Mouse (Mus musculus) kidney, embryonic 16.5 days (tissue): ENCODE results near the gene Hspb6. TPM values are rescaled to one million over a fixed set of nuclear protein-coding genes. Genes with fewer than 3 reads are reported as not detected.

Experiments
- ATAC-seq: fragments of 200-750 bp; cut with Nextera tagmentation; 2 replicates; pipeline ENCODE4 v1.8.0; 2017; ENCODE audit warnings: moderate TSS enrichment; ENCODE audit not compliant: low FRiP score, low TSS enrichment
- H3K27ac ChIP-seq: fragments of 300-500 bp; sonication (generic); 2 replicates; pipeline ENCODE4 v1.5.1; 2014; ENCODE audit warnings: low read length
- H3K27me3 ChIP-seq: fragments of 300-500 bp; sonication (generic); 2 replicates; pipeline ENCODE4 v1.6.1; 2014; ENCODE audit warnings: low read length, control low read depth, mixed read lengths; ENCODE audit not compliant: insufficient read depth
- H3K36me3 ChIP-seq: fragments of 300-500 bp; sonication (generic); 2 replicates; pipeline ENCODE4 v1.6.1; 2014; ENCODE audit warnings: low read length, control low read depth, mixed read lengths; ENCODE audit not compliant: insufficient read depth
- H3K4me1 ChIP-seq: fragments of 300-500 bp; sonication (generic); 2 replicates; pipeline ENCODE4 v1.6.1; 2014; ENCODE audit warnings: low read length, control low read depth, mixed read lengths; ENCODE audit not compliant: insufficient read depth
- H3K4me2 ChIP-seq: fragments of 300-500 bp; sonication (generic); replicated peaks from 2 replicates; pipeline ENCODE4 v1.6.1; 2014; ENCODE audit warnings: low read depth, low read length
- H3K4me3 ChIP-seq: fragments of 300-500 bp; sonication (generic); 2 replicates; pipeline ENCODE4 v1.5.1; 2014; ENCODE audit warnings: mild to moderate bottlenecking, low read length
- H3K9ac ChIP-seq: fragments of 300-500 bp; sonication (generic); replicated peaks from 2 replicates; pipeline ENCODE4 v1.6.1; 2014; ENCODE audit warnings: low read length
- H3K9me3 ChIP-seq: fragments of 300-500 bp; sonication (generic); 2 replicates; pipeline ENCODE4 v1.6.1; 2016; ENCODE audit warnings: low read length, control low read depth
- WGBS: fragments of 180-500 bp; shearing (Covaris S2); extraction: QIAGEN DNeasy Blood & Tissue Kit; methylation state at CpG from one replicate; pipeline ENCODE4 v1.1.7; 2014; 5-methylcytosine and 5-hydroxymethylcytosine counted together
- polyA plus RNA-seq: library from polyadenylated mRNA; unstranded; fragments of >200 nt; fragmentation: Nextera tagmentation; extraction: Ambion mirVana; gene quantifications from 2 replicates; pipeline ENCODE4 v1.2.1, GENCODE M21; 2015

Hspb6 gene
- polyA plus RNA-seq = 18.0 and 20.6 TPM in 2 replicates

DNA sequence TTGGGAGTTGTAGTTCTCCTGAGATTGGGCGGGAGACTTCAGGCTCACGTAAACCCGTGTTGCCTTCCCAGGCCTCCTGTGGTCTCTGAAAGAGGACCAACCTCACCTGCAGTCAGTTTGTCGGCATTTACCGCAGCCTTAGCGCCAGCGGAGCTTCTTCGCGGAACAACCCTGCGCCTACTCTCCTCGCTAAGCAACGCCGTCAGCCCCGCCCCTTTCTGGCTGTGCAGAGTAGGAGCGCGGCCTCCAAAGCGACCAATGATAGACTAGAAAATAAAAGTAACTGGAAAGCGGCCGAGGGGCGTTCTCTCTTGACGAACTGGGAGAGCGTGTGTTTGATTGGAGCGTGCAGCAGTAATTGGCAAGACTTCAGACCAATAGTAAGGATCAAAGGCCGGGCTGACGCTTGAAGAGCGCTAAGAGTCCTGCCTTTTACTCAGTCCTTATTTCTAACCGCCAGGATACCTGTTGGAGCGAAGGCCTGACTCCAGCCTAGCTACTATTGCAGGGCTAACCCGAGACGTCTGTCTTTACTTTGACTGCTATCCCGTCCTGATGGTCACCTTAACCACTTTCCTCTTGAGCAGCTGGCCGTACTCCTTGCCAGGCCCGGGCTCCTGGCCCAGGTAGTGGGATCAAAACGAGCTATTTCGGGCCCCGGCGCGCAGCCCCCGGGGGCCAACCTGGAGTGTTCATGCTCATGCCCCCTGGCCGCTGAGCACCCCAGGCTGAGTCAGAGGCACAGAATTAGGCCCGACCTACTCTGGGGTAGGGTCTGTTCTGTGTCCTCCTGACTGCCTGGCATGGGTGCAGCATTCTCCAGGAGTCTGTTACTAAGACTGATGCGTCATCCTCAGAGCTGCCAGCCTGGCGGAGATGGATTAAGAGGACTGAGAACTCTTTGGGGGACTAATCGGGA, at the start of gene Hspb6, which contains the start of gene Proser3:
Gene Hspb6, plus strand, starts transcription at position 77 of the 919 bp plus-strand sequence.
Gene Proser3, minus strand, starts transcription at position 198 of the 919 bp plus-strand sequence.
- peaks cover 21% of the 10 kb centered on the region for H3K4me1 ChIP-seq
- 1% methylated on average over 44 of the region's 44 CpGs for WGBS
- peaks cover 39% of the 10 kb centered on the region for H3K36me3 ChIP-seq
- H3K27ac ChIP-seq = peak within 1 kb of the TSS; percentile 99
- no peaks in the 10 kb centered on the region for H3K27me3 ChIP-seq
- peak within 1 kb of the TSS; percentile 87 for H3K9ac ChIP-seq
- H3K4me3 ChIP-seq = peak within 1 kb of the TSS; percentile 76
- no peaks in the 10 kb centered on the region for H3K9me3 ChIP-seq
- ATAC-seq = peak; percentile 95
- H3K4me2 ChIP-seq = peak within 1 kb of the TSS; percentile 95

DNA sequence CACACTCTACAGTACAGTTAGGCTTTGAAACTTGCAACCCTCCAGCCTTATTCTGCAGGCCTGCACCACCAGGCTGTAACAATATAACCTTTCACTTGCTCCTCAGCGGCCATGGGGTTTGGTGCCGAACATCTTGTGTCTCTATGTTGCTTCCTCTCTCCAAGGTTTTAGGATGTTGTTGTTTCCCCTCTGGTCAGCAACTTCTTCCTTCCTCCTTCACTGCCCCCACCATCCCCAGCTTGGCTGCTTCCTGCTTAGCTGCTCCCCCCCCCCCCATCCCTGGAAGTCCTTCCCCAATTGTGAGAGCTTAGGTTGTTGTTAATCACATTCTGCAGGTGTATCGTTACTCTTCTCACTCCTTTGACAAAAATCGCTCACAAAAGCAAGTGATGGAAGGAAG, 43.9 kb upstream of the Hspb6 start:
- no peaks in the 10 kb centered on the region for H3K36me3 ChIP-seq
- H3K4me3 ChIP-seq = no peak overlapping the region
- no peak overlapping the region for H3K4me2 ChIP-seq
- no peak overlapping the region for H3K9ac ChIP-seq
- ATAC-seq = no peak
- 68% methylated on average over 4 of the region's 4 CpGs for whole genome bisulfite sequencing
- H3K9me3 ChIP-seq = no peaks in the 10 kb centered on the region
- no peaks in the 10 kb centered on the region for H3K27me3 ChIP-seq
- H3K27ac ChIP-seq = no peak overlapping the region
- H3K4me1 ChIP-seq = no peaks in the 10 kb centered on the region

DNA sequence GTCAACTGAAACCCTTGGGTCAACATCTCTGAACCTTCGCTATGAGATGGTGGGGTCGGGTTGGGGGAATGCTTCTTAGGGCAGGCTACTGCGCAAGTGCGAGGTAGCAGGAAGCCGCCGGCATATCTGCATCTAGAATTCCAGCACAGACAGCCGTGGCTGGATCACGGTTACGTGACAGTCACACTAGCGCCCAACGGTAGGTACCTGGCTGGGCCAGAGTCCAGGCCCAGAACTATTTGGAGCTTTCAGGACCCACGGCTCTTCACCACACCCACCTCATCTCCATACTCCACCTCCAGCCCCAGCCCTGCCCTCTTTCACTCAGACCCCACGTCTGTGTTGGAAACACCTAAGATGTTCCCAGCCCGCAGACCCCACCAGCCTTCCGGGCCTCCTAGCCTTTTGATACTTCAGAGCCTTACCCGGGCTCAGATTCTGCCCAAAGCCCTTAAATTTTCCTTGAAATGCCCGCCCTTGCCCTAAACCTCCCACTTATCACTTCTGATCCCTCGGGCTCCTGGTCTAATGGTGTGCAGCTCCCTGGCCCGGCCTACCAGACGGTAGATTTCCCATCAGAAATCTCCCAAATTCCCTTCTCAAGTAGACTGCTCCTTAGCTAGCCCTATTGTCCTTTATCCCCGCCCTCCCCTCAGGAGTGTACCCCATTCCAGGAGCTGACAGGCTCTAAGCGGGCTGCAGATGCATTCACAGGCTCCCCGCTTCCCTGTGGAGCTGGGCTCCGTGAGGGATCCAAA, 36.8 kb upstream of the Hspb6 start:
- 0 out of 2 replicates have a peak overlapping the region, but pooled peaks have one; percentile 8 for H3K4me2 ChIP-seq
- H3K36me3 ChIP-seq = no peaks in the 10 kb centered on the region
- H3K27ac ChIP-seq = no peak overlapping the region
- H3K9me3 ChIP-seq = no peaks in the 10 kb centered on the region
- no peaks in the 10 kb centered on the region for H3K27me3 ChIP-seq
- no peak overlapping the region for H3K4me3 ChIP-seq
- H3K9ac ChIP-seq = no peak overlapping the region
- WGBS = 56% methylated on average over 24 of the region's 24 CpGs
- H3K4me1 ChIP-seq = peaks cover 3% of the 10 kb centered on the region; the same call in 1 of the 2 replicates
- no peak for ATAC-seq

DNA sequence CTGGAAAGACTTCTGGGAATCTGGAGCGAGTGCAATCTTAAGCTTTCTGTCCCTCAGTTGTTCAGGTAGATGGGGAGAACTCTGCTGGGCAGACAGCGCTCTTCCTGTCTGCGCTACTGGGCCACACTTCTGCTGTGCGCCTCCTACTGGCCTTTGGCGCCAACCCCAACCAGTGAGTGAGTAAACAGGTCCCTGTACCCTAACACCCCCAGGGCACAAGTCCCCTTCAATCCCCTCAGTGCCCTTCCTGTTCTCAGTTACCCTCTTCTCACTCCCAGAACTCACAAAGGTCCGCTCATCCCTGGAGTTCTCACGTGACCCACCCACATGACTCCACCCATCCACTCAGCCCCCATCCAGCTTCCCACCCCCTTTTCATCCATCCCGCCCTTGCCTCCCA, 33.7 kb upstream of the Hspb6 start:
- peaks cover 17% of the 10 kb centered on the region for H3K4me1 ChIP-seq
- H3K27ac ChIP-seq = no peak overlapping the region
- H3K27me3 ChIP-seq = no peaks in the 10 kb centered on the region
- WGBS = 43% methylated on average over 8 of the region's 8 CpGs
- H3K36me3 ChIP-seq = peaks cover 3% of the 10 kb centered on the region; the same call in 1 of the 2 replicates
- no peaks in the 10 kb centered on the region for H3K9me3 ChIP-seq
- H3K9ac ChIP-seq = no peak overlapping the region
- no peak overlapping the region for H3K4me3 ChIP-seq
- no peak for ATAC-seq
- H3K4me2 ChIP-seq = no peak overlapping the region

DNA sequence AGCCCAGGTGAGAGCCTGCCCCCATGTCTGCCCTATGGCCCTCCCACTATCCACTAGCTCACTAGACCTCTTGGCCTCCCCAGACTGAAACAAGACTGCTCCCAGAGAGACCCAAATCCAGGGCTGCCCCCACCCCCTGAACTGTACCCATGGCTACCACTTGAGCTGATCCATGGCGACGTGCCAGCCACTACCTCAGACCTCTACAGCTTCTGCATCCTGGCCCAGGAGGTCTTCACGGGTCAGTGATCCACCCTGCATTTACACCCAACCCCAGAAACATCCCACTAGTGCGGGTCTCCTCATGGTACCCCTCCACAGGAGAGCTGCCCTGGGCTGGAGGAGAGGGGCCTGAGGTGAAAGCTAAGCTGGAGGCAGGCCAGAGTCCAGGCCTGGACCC, 31.6 kb upstream of the Hspb6 start:
- no peak overlapping the region for H3K4me3 ChIP-seq
- H3K4me2 ChIP-seq = no peak overlapping the region
- H3K27ac ChIP-seq = no peak overlapping the region; the same call in 1 of the 2 replicates
- H3K27me3 ChIP-seq = no peaks in the 10 kb centered on the region
- no peaks in the 10 kb centered on the region for H3K9me3 ChIP-seq
- ATAC-seq = peak; percentile 17
- H3K4me1 ChIP-seq = peaks cover 23% of the 10 kb centered on the region
- WGBS = 51% methylated on average over 4 of the region's 4 CpGs
- H3K9ac ChIP-seq = no peak overlapping the region
- H3K36me3 ChIP-seq = peaks cover 17% of the 10 kb centered on the region

DNA sequence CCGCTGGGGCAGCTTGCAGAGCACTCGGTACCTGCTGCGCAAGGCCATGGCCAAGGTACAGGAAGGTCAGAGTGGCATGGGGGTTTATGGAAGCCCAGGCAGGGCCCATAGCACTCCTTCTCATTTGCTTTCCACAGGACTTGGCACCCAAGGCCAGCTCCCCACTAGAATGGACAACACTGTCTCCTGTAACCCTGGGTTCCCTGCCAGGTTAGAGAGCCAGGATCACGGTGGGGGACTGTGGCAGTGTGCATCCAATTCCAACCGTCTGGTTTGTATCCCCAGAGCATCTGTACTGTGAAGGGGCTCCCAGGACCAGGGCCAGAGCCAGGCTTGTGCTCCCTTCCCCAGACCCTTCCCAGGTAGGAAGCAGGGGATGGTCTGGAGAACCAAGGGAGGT, 31.1 kb upstream of the Hspb6 start:
- Histone ChIP-seq H3K4me3 (no peak overlapping the region), H3K4me1 (peaks cover 25% of the 10 kb centered on the region), H3K9ac (no peak overlapping the region), H3K9me3 (no peaks in the 10 kb centered on the region), H3K27me3 (no peaks in the 10 kb centered on the region), H3K27ac (no peak overlapping the region), H3K4me2 (no peak overlapping the region), H3K36me3 (peaks cover 17% of the 10 kb centered on the region)
- ATAC-seq = no peak
- WGBS = 76% methylated on average over 5 of the region's 5 CpGs

DNA sequence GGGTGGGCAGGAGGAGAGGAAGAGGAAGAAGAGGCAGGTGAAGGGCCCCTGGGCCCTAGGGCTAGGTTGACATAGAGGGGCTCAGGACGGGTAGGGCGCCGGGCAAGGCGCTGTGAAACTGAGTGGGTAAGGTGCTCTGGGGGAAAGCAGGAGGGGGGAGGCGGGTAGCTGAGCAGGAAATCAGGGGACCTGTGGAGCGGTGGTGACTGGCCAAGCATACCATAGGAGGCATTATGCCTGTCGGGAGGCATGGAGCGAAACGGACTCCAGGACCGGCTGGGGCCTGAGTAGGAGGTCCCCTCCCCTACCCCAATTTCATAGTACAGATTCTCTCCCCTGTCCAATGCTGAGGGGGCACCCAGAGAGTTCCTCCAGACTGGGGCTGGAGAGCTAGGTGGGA, 29.1 kb upstream of the Hspb6 start:
- Histone ChIP-seq H3K36me3 (peaks cover 19% of the 10 kb centered on the region), H3K9me3 (no peaks in the 10 kb centered on the region), H3K4me3 (no peak overlapping the region), H3K4me1 (peaks cover 38% of the 10 kb centered on the region), H3K27ac (peak overlapping the region; percentile 53; the same call in 1 of the 2 replicates), H3K4me2 (0 out of 2 replicates have a peak overlapping the region, but pooled peaks have one; percentile 7), H3K27me3 (no peaks in the 10 kb centered on the region), H3K9ac (0 out of 2 replicates have a peak overlapping the region, but pooled peaks have one; percentile 31)
- peak; percentile 24; the same call in 1 of the 2 replicates for ATAC-seq
- 52% methylated on average over 9 of the region's 10 CpGs for WGBS

DNA sequence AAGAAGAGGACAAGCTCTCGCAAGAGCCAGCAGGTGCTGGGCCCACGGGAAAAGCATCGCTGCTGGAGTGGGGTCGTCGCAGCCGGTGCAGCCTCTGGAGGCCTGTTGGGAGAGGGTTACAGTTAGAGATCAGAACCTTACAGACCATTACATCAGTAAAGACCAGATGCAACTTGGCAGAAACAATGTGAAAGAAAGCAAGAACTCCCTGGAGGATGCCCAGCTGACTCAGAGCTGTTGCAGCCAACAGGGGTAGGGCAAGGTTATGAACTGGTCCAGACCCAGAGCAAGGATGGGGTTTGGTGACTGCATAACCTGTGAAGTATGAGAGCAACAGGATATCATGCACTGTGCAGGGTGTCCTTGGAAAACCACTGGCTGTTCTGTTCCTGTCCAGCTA, 27.5 kb upstream of the Hspb6 start:
- no peak overlapping the region for H3K4me3 ChIP-seq
- H3K27me3 ChIP-seq = no peaks in the 10 kb centered on the region
- H3K4me2 ChIP-seq = no peak overlapping the region
- ATAC-seq = no peak
- WGBS = 85% methylated on average over 6 of the region's 6 CpGs
- no peak overlapping the region for H3K27ac ChIP-seq
- no peaks in the 10 kb centered on the region for H3K9me3 ChIP-seq
- peaks cover 38% of the 10 kb centered on the region for H3K4me1 ChIP-seq
- peaks cover 35% of the 10 kb centered on the region for H3K36me3 ChIP-seq
- no peak overlapping the region for H3K9ac ChIP-seq

DNA sequence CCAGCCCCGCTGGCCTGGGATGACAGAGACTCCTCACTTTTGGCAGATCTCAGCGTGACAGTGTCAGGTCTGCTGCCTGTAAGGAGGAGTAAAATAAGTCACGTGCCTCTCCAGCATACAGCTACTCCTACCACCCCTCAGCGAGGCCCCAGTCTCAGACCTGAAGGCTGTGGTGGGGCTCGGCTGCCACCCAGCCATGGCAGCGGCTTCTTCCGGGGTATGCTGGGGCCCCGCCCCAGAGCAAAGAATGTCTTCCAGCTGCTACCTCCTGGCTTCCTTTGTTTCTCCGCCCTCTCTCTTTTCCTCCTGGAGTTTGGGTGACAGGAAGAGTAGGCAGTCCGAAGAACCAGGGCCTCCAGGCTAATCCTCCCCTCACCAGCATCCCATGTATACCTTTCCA, 26.0 kb upstream of the Hspb6 start:
- Histone ChIP-seq H3K9me3 (no peaks in the 10 kb centered on the region), H3K4me3 (peak overlapping the region; percentile 17), H3K27ac (peak overlapping the region; percentile 76), H3K4me1 (peaks cover 30% of the 10 kb centered on the region), H3K9ac (peak overlapping the region; percentile 60), H3K36me3 (peaks cover 49% of the 10 kb centered on the region), H3K4me2 (peak overlapping the region; percentile 38), H3K27me3 (no peaks in the 10 kb centered on the region)
- peak; percentile 67 for ATAC-seq
- WGBS = 16% methylated on average over 10 of the region's 10 CpGs
